Mouse (Mus musculus): Measurements from ENCODE around the gene Srpk2. TPM values are rescaled to one million over a fixed set of nuclear protein-coding genes. Genes with fewer than 3 reads are reported as not detected.
"Not testable (repeated sequence)": the region's sequence is repeated elsewhere in the genome, so short reads cannot be mapped to it uniquely, and the experiment has no call there.

The Srpk2 gene
- polyA plus RNA-seq, 1 experiment from 2014 or later = 101 TPM

DNA sequence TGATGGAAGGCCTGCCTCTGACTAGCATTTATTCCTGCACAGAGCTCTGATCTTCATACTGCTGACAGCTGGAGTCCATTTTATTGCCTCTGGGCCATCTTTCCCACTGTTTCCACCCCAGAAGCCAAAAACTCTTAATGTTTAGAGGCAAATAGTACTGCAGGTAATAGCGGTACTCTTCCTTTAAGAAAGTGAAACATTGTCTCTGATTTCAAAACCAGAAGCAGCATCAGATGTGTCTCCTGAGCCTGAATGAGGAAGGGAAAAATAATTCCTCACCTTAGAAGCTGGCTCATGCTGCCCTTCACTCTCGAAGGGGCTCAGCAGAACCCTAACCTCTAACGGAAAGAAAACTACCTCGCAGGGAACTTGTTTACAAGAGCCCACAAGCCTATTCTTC, 26.8 kb upstream of the Srpk2 start:
- Histone ChIP-seq H3K27ac (ENCODE audit: low read length) (no peak overlapping the region), H3K4me1 (replicated peaks; ENCODE audit: control insufficient read depth, insufficient read depth, low read length) (no peaks in the 10 kb centered on the region), H3K9me3 (ENCODE audit: control insufficient read depth, low read length) (peaks cover 8% of the 10 kb centered on the region; the same call in 1 of the 2 replicates), H3K36me3 (ENCODE audit: control insufficient read depth, insufficient read depth) (no peaks in the 10 kb centered on the region), H3K27me3 (replicated peaks; ENCODE audit: control insufficient read depth, insufficient read depth, low read length) (no peaks in the 10 kb centered on the region), H3K4me2 (ENCODE audit: low read length) (no peak overlapping the region), H3K4me3 (replicated peaks; ENCODE audit: low read length) (no peak overlapping the region), H3K9ac (replicated peaks; ENCODE audit: low read depth, low read length) (no peak overlapping the region)
- whole genome bisulfite sequencing = 100% methylated on average over 4 of the region's 4 CpGs
- no peak for ATAC-seq

DNA sequence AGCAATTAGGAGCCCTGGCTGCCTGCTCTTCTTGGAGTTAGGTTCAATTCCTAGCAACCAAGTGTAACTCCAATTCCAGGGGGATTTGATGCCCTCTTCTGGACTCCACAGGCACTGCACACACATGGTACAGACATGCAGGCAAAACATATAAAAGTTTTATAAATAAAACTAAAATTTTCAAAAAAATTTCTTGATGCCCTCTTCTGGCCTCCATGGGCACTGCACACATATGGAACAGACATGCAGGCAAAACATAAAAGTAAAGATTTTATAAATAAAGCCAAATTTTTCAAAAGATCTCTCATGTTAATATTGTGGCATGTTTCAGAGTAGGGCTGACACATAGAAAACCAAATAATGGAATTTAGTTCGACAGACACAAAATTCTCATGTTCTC, 25.2 kb upstream of the Srpk2 start:
- Histone ChIP-seq H3K27me3 (replicated peaks; ENCODE audit: control insufficient read depth, insufficient read depth, low read length) (no peaks in the 10 kb centered on the region), H3K27ac (ENCODE audit: low read length) (no peak overlapping the region), H3K4me3 (replicated peaks; ENCODE audit: low read length) (no peak overlapping the region), H3K4me2 (ENCODE audit: low read length) (no peak overlapping the region), H3K9me3 (ENCODE audit: control insufficient read depth, low read length) (peaks cover 8% of the 10 kb centered on the region), H3K36me3 (ENCODE audit: control insufficient read depth, insufficient read depth) (no peaks in the 10 kb centered on the region), H3K4me1 (replicated peaks; ENCODE audit: control insufficient read depth, insufficient read depth, low read length) (no peaks in the 10 kb centered on the region), H3K9ac (replicated peaks; ENCODE audit: low read depth, low read length) (no peak overlapping the region)
- ATAC-seq = no peak
- WGBS = 98% methylated on average over 1 of the region's 1 CpGs

DNA sequence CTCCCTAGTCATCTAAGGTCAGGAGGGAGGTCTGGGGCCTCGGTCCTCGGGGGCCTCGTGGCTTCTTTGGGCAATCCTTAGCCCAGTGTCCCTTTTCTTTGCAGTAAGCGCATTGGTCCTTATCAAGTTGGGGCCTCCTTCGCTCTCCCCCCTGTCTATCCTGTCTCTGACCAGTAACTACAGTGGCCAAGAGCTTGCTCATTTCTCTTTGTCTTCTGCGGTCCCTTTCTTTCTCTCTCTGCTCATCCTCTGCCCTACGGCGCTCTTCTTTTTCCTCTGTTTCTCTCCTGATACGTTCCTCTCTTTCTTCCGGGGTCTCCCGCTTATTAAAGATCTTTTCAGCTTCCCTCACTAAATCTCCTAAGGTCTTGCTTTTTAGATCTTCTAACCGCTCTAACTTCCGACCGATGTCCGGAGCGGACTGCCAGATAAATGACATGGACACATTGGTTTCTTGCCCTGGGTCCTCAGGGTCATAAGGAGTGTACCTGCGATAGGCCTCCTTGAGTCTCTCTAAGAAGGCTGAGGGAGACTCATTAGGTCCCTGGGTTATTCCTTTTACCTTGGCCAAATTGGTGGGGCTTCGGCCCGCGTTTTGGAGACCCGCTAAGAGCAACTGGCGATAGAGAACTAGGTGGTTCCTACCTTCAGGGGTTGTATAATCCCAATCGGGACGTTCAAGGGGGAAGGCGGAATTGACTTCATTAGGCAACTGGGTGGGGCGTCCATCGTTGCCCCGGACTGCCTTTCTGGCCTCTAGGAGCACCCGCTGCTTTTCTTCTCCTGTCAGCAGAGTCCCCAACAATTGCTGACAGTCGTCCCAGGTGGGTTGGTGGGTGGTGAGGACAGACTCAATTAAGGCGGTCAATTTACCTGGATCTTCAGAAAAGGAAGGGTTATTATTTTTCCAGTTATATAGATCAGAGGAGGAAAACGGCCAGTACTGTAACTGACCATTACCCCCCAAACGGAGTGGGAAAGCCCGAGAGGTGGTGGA, 22.5 kb upstream of the Srpk2 start:
- H3K4me1 ChIP-seq (replicated peaks; ENCODE audit: control insufficient read depth, insufficient read depth, low read length); H3K9ac ChIP-seq (replicated peaks; ENCODE audit: low read depth, low read length); ATAC-seq; H3K36me3 ChIP-seq (ENCODE audit: control insufficient read depth, insufficient read depth); H3K4me3 ChIP-seq (replicated peaks; ENCODE audit: low read length); H3K27me3 ChIP-seq (replicated peaks; ENCODE audit: control insufficient read depth, insufficient read depth, low read length); H3K27ac ChIP-seq (ENCODE audit: low read length); H3K4me2 ChIP-seq (ENCODE audit: low read length): not testable (repeated sequence)
- WGBS = 97% methylated on average over 29 of the region's 34 CpGs
- peaks cover 21% of the 10 kb centered on the region for H3K9me3 ChIP-seq (ENCODE audit: control insufficient read depth, low read length)

DNA sequence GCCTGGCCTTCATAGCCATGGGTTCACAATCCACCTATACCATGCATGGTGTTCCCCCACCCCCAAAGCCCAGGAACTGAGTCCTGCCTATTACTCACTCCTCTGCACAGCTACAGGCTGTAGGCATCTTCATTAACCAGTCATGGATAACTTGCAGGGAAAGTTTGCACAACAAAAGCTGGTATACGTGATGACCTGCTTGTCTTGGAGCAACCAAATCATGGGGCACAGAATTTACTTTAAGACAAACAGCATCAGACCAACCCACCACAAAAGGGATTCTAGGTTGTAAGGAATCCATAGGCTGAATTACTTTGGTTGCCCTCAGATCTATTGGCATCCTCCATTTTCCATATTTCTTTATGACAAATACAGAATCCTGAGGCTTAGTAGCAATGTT, 13.0 kb upstream of the Srpk2 start:
- no peak overlapping the region for H3K4me3 ChIP-seq (replicated peaks; ENCODE audit: low read length)
- no peak for ATAC-seq
- no peak overlapping the region for H3K4me2 ChIP-seq (ENCODE audit: low read length)
- no peaks in the 10 kb centered on the region for H3K4me1 ChIP-seq (replicated peaks; ENCODE audit: control insufficient read depth, insufficient read depth, low read length)
- H3K27me3 ChIP-seq (replicated peaks; ENCODE audit: control insufficient read depth, insufficient read depth, low read length) = no peaks in the 10 kb centered on the region
- H3K36me3 ChIP-seq (ENCODE audit: control insufficient read depth, insufficient read depth) = peaks cover 3% of the 10 kb centered on the region
- H3K27ac ChIP-seq (ENCODE audit: low read length) = no peak overlapping the region
- peaks cover 23% of the 10 kb centered on the region for H3K9me3 ChIP-seq (ENCODE audit: control insufficient read depth, low read length)
- 96% methylated on average over 1 of the region's 1 CpGs for WGBS
- H3K9ac ChIP-seq (replicated peaks; ENCODE audit: low read depth, low read length) = no peak overlapping the region

- 94% methylated on average over 4 of the region's 4 CpGs for WGBS
- H3K4me2 ChIP-seq (ENCODE audit: low read length) = no peak overlapping the region
- no peaks in the 10 kb centered on the region for H3K27me3 ChIP-seq (replicated peaks; ENCODE audit: control insufficient read depth, insufficient read depth, low read length)
- no peak overlapping the region for H3K9ac ChIP-seq (replicated peaks; ENCODE audit: low read depth, low read length)
- no peaks in the 10 kb centered on the region for H3K9me3 ChIP-seq (ENCODE audit: control insufficient read depth, low read length)
- H3K27ac ChIP-seq (ENCODE audit: low read length) = no peak overlapping the region
- no peak overlapping the region for H3K4me3 ChIP-seq (replicated peaks; ENCODE audit: low read length)
- no peaks in the 10 kb centered on the region for H3K36me3 ChIP-seq (ENCODE audit: control insufficient read depth, insufficient read depth)
- H3K4me1 ChIP-seq (replicated peaks; ENCODE audit: control insufficient read depth, insufficient read depth, low read length) = no peaks in the 10 kb centered on the region
- ATAC-seq = no peak
Observed at GRCm38 (mm10) chr5:23683431-23683830, 986 bp downstream of the Srpk2 start.

- no peak overlapping the region for H3K4me3 ChIP-seq (replicated peaks; ENCODE audit: low read length)
- ATAC-seq = no peak
- H3K9me3 ChIP-seq (ENCODE audit: control insufficient read depth, low read length) = no peaks in the 10 kb centered on the region
- WGBS = 50% methylated on average over 3 of the region's 3 CpGs
- H3K4me2 ChIP-seq (ENCODE audit: low read length) = no peak overlapping the region
- no peaks in the 10 kb centered on the region for H3K36me3 ChIP-seq (ENCODE audit: control insufficient read depth, insufficient read depth)
- H3K27me3 ChIP-seq (replicated peaks; ENCODE audit: control insufficient read depth, insufficient read depth, low read length) = no peaks in the 10 kb centered on the region
- no peak overlapping the region for H3K9ac ChIP-seq (replicated peaks; ENCODE audit: low read depth, low read length)
- no peak overlapping the region for H3K27ac ChIP-seq (ENCODE audit: low read length)
- peaks cover 11% of the 10 kb centered on the region; the same call in 1 of the 2 replicates for H3K4me1 ChIP-seq (replicated peaks; ENCODE audit: control insufficient read depth, insufficient read depth, low read length)
Observed at GRCm38 (mm10) chr5:23679006-23679405, 5.4 kb downstream of the Srpk2 start.

DNA sequence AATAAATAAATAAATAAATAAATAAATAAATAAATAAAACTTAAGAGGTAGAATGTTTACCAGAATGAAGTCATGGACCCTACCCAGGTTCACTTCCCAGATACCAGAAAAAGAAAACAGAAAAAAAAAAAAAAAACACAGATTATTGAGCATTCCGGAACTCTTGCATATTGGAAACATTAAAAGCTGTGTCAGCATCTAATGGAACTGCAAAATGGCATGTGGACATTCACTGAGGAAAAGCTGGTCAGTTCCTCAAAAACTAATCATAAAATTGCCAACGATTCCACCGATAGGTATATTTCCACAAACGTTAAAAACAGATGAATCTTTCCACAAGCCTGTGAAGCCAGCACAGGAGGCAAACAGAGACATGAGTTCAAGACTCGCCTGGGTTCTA, 6.5 kb downstream of the Srpk2 start:
- Histone ChIP-seq H3K27ac (ENCODE audit: low read length) (no peak overlapping the region), H3K27me3 (replicated peaks; ENCODE audit: control insufficient read depth, insufficient read depth, low read length) (no peaks in the 10 kb centered on the region), H3K9me3 (ENCODE audit: control insufficient read depth, low read length) (no peaks in the 10 kb centered on the region), H3K36me3 (ENCODE audit: control insufficient read depth, insufficient read depth) (no peaks in the 10 kb centered on the region), H3K4me2 (ENCODE audit: low read length) (no peak overlapping the region), H3K4me3 (replicated peaks; ENCODE audit: low read length) (no peak overlapping the region), H3K4me1 (replicated peaks; ENCODE audit: control insufficient read depth, insufficient read depth, low read length) (peaks cover 12% of the 10 kb centered on the region; the same call in 1 of the 2 replicates), H3K9ac (replicated peaks; ENCODE audit: low read depth, low read length) (no peak overlapping the region)
- WGBS = 96% methylated on average over 5 of the region's 5 CpGs
- ATAC-seq = no peak

DNA sequence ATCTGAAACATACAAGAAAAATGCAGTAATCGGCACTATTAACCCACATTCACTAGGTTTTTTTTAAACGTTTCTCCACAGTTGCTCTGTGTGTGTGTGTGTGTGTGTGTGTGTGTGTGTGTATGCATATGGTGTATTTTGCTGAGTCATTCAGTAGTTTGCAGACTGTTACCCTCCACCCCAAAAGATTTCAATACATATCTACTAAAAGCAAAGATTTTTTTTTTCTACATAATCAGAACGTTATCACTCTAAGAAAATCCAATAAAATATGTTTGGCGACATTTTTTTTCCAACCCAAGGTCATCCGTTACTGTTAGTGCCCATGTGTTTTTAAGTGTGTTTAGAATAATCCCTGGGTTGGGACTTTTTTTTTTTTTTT, 7.4 kb downstream of the Srpk2 start:
- H3K4me1 ChIP-seq (replicated peaks; ENCODE audit: control insufficient read depth, insufficient read depth, low read length) = peaks cover 12% of the 10 kb centered on the region; the same call in 1 of the 2 replicates
- WGBS = 85% methylated on average over 5 of the region's 5 CpGs
- no peaks in the 10 kb centered on the region for H3K9me3 ChIP-seq (ENCODE audit: control insufficient read depth, low read length)
- no peak overlapping the region for H3K4me3 ChIP-seq (replicated peaks; ENCODE audit: low read length)
- no peaks in the 10 kb centered on the region for H3K36me3 ChIP-seq (ENCODE audit: control insufficient read depth, insufficient read depth)
- ATAC-seq = no peak
- H3K27ac ChIP-seq (ENCODE audit: low read length) = no peak overlapping the region
- no peak overlapping the region for H3K9ac ChIP-seq (replicated peaks; ENCODE audit: low read depth, low read length)
- no peaks in the 10 kb centered on the region for H3K27me3 ChIP-seq (replicated peaks; ENCODE audit: control insufficient read depth, insufficient read depth, low read length)
- no peak overlapping the region for H3K4me2 ChIP-seq (ENCODE audit: low read length)

DNA sequence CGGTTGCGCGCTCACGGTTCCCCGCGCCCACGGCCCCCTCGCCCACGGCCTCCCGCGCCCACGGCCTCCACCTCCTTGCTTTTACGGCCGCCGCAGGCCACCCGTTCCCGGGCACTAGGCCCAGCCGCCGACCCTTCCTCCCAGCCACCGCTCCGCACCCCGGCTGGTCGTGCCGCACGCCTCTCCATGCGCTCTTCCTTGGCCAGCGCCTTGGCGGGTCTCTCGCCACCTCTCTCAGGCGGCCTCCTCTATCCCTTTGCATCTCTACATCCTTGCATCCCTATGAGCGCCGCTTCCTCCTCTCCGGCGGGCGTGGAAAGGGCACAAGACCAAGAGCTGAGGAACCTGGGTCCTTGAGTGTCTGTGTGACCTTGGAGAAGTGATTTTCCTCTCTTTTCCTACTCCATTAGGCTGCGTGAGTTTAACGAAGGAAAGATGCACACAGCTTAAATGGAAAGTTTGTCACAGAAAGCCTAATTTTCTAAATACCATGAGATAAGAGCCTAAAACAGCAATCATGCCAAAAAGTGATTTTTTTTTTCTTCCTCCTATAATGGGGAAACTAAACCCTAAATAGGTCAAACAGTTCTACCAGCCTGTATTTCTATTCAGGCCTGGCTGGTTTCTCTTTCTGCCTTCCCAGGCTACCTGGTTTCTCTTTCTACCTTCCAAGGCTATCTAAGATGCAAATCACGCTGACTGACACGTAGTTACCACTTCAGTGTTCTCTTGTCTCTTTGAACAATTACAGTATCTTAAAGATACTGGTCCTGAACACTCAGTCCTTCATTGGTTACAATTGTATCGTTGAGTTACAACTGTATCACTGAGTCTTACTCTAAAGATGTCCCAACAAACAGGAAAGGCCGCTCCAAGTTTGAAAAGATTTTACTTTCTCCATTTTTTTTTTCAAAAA, 8.0 kb downstream of the Srpk2 start:
- Histone ChIP-seq H3K9me3 (ENCODE audit: control insufficient read depth, low read length) (no peaks in the 10 kb centered on the region), H3K9ac (replicated peaks; ENCODE audit: low read depth, low read length) (peak overlapping the region; percentile 94), H3K4me2 (ENCODE audit: low read length) (peak overlapping the region; percentile 61), H3K4me3 (replicated peaks; ENCODE audit: low read length) (peak overlapping the region; percentile 96), H3K4me1 (replicated peaks; ENCODE audit: control insufficient read depth, insufficient read depth, low read length) (peaks cover 12% of the 10 kb centered on the region; the same call in 1 of the 2 replicates), H3K27ac (ENCODE audit: low read length) (peak overlapping the region; percentile 73), H3K36me3 (ENCODE audit: control insufficient read depth, insufficient read depth) (no peaks in the 10 kb centered on the region), H3K27me3 (replicated peaks; ENCODE audit: control insufficient read depth, insufficient read depth, low read length) (no peaks in the 10 kb centered on the region)
- peak; percentile 65 for ATAC-seq
- WGBS = 10% methylated on average over 31 of the region's 41 CpGs
